Mouse (Mus musculus): ENCODE results near the gene Otulin. TPM values are rescaled to one million over a fixed set of nuclear protein-coding genes. Genes with fewer than 3 reads are reported as not detected.

Otulin gene
- polyA plus RNA-seq, 1 experiment, result not detected

DNA sequence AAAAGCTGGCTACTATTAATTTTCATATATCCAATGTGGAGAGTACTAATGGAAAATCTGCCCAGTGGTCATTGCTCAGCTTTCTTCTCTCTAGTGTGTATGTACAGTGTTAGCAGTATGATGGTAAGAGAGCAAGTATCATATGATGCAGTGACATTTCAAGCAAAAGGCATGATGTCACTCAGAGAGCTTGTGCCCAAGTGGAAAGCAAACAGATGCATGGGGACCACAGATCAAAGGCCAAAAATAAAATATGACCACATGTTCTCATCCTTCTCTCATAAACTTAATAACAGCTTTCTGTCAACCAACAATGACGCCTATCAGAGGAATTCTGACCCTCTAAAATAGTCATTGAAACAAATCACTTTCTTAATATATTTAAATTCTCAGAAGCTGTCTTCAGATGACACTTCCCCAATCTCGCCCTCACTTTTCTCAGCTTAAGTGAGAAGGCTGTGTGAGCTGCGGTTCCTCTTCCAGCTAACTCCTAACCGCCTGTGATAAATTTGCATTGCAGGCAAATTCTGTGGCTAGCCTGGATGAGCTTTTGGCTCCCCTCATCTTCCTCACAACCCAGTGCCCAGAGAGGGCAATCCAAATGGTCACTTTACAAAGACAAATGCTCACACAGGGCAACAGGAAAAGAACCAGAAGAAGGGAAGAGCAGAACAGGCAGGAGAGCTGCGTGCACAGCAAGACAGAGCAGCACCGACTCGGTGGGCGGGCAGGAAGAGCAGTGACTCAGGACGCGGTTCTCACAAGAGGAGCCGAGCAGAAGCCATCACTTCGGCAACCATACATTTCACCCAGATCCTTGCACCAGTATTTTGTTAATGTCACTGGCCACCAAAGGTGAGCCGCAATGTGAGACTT, 5.2 kb downstream of the Otulin start:
- Histone ChIP-seq H3K4me1 (ENCODE audit: control insufficient read depth, insufficient read depth, low read length) (peaks cover 21% of the 10 kb centered on the region), H3K27ac (ENCODE audit: insufficient read depth, low read depth, low read length) (no peak overlapping the region), H3K4me3 (ENCODE audit: insufficient read depth, low read depth, low read length) (no peak overlapping the region)
- 67% methylated on average over 13 of the region's 13 CpGs for WGBS
- TF ChIP-seq POLR2A (IDR thresholded peaks at IDR 0.05; ENCODE audit: insufficient read depth, low read depth, low read length), result no peak

DNA sequence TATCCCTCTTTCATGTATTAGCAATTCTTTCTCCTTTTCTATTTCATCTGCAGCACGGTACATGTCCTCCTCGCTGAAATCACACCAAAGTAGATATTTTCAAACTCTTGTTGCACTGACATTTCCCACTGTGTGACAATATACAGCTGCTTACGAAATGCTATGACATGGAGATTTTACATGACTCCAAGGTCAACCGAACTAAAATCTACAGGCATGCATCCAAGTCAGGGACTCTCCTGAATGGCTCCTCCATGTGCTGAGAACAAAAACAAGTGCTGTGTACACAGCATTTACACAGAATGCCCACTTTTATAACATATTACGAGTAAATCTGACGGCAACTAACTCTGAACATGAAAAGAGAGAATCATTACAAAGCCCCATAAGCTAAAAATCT, 7.2 kb downstream of the Otulin start:
- Histone ChIP-seq H3K4me3 (ENCODE audit: insufficient read depth, low read depth, low read length) (no peak overlapping the region), H3K4me1 (ENCODE audit: control insufficient read depth, insufficient read depth, low read length) (peaks cover 20% of the 10 kb centered on the region), H3K27ac (ENCODE audit: insufficient read depth, low read depth, low read length) (no peak overlapping the region)
- TF ChIP-seq CTCF (IDR thresholded peaks at IDR 0.05; ENCODE audit: insufficient read depth, low read depth, low read length) (no peak), POLR2A (IDR thresholded peaks at IDR 0.05; ENCODE audit: insufficient read depth, low read depth, low read length) (no peak)
- 90% methylated on average over 6 of the region's 6 CpGs for WGBS

DNA sequence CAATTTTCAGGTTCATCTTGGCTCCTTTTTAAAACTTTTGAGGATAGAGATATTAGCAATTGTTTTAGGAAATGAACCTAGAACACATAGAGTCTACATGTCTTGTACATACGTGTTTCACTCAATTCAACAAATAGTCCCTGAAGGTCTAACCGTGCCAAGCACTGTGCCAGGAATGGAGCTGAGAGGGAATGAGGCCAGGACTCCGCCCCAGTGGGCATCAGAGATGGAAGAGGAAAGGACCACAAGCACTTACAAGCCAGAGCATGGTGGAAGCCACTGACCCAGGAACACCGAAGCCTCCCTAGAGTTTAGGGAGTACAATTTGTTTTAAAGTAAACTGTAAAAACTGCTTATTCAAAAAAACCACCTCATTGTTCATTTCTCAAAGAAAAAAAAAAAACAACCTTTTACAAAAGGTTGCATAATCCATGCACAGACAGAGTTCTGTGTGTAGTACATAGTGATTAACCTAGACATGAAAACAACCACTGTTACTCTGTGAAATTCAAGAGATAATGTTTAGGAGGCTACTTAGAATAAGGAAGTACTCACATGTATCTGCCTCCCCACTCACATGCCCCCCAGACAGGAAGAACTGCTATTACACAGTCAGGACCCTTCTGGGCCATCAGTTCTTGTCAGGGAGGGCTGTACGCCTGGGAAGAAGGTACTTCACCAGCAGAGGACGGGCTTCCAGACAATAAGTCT, 9.9 kb downstream of the Otulin start:
- WGBS, result 53% methylated on average over 6 of the region's 6 CpGs
- TF ChIP-seq POLR2A (IDR thresholded peaks at IDR 0.05; ENCODE audit: insufficient read depth, low read depth, low read length) (no peak), CTCF (IDR thresholded peaks at IDR 0.05; ENCODE audit: insufficient read depth, low read depth, low read length) (no peak)

DNA sequence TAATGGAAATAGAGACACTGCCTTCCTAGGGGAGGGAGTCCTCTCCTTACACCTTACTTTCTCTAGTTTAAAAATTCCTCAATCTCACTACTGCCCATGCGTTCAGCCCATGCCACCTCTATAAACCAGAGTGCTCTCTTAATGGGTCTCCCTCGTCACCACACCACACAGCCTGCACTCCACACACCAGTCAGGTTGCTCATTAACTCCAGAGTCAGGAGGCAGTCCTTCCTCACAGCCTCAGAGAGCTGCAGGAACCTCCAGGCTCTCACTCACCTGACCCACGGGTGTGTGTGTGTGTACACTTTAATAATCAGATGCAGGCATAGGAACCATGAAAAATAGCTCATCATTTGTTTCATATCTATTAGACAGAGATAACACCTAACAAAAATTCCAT, 10.8 kb downstream of the Otulin start:
- H3K27ac ChIP-seq (ENCODE audit: insufficient read depth, low read depth, low read length), result no peak overlapping the region
- H3K4me1 ChIP-seq (ENCODE audit: control insufficient read depth, insufficient read depth, low read length), result peaks cover 11% of the 10 kb centered on the region
- H3K4me3 ChIP-seq (ENCODE audit: insufficient read depth, low read depth, low read length), result no peak overlapping the region
- 80% methylated on average over 3 of the region's 3 CpGs for WGBS
- TF ChIP-seq CTCF (IDR thresholded peaks at IDR 0.05; ENCODE audit: insufficient read depth, low read depth, low read length), result no peak
- TF ChIP-seq POLR2A (IDR thresholded peaks at IDR 0.05; ENCODE audit: insufficient read depth, low read depth, low read length), result no peak

More for the DNA sequence above, 9.9 kb downstream of the Otulin start:
- peaks cover 14% of the 10 kb centered on the region for H3K4me1 ChIP-seq (ENCODE audit: control insufficient read depth, insufficient read depth, low read length)
- 0 out of 2 replicates have a peak overlapping the region, but pooled peaks have one; percentile 20 for H3K27ac ChIP-seq (ENCODE audit: insufficient read depth, low read depth, low read length)
- H3K4me3 ChIP-seq (ENCODE audit: insufficient read depth, low read depth, low read length), result no peak overlapping the region

DNA sequence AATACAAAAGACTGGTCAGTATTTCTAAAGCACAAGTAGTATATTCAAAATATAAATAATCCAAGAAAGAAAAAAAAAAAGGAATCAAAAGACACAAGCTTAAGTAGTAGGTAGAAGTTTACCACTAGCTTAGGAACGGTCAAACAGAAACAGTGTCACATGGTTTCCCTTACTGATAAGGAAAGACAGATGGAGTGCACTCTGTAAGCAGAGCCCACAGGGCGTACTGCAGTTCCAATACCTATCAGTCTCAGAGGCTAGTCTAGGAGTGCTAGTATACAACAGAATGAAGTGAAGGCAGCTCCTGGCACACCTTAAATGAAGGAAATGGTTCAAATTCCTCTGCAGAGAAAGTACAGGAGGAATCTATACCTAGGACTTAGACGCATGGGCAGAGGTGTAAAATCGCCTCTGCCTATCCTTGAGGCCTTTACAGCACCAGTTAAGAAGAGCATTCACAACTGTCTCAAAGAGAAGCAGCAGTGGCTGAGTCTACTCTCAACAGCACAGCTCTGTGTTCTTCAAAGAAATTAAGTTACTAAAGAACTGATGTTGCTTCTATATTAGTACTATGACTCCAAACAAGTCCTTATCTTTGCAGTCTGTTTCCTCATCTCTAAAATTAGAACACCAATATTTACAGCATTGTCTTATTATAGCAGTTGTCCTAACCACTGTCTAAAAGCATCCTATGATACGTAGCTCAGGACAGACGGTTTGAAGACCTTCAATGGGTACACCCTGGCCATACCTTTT, 11.5 kb downstream of the Otulin start:
- WGBS, result 77% methylated on average over 6 of the region's 6 CpGs
- Histone ChIP-seq H3K4me3 (ENCODE audit: insufficient read depth, low read depth, low read length) (no peak overlapping the region), H3K27ac (ENCODE audit: insufficient read depth, low read depth, low read length) (no peak overlapping the region), H3K4me1 (ENCODE audit: control insufficient read depth, insufficient read depth, low read length) (peaks cover 11% of the 10 kb centered on the region)
- TF ChIP-seq CTCF (IDR thresholded peaks at IDR 0.05; ENCODE audit: insufficient read depth, low read depth, low read length), result no peak
- TF ChIP-seq POLR2A (IDR thresholded peaks at IDR 0.05; ENCODE audit: insufficient read depth, low read depth, low read length), result no peak

DNA sequence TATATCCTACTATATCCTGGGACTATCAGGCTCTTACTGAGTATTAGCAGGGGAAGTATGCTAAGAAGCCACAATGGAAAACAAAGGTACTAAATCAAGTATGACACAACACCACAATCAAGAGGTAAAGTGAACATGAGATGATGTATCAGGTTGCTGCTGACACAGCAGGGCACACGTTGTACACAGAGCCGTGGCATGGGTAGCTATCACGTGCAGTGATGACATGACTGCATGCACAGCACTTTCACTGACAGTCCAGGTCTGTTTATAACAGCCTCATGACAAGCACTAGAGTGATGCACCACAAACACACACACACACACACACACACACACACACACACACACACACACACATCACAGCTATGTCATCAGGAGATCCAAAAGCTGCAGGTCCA, 13.3 kb downstream of the Otulin start:
- no peak overlapping the region for H3K27ac ChIP-seq (ENCODE audit: insufficient read depth, low read depth, low read length)
- TF ChIP-seq CTCF (IDR thresholded peaks at IDR 0.05; ENCODE audit: insufficient read depth, low read depth, low read length) (no peak), POLR2A (IDR thresholded peaks at IDR 0.05; ENCODE audit: insufficient read depth, low read depth, low read length) (no peak)
- peaks cover 11% of the 10 kb centered on the region for H3K4me1 ChIP-seq (ENCODE audit: control insufficient read depth, insufficient read depth, low read length)
- 84% methylated on average over 3 of the region's 3 CpGs for WGBS
- no peak overlapping the region for H3K4me3 ChIP-seq (ENCODE audit: insufficient read depth, low read depth, low read length)

DNA sequence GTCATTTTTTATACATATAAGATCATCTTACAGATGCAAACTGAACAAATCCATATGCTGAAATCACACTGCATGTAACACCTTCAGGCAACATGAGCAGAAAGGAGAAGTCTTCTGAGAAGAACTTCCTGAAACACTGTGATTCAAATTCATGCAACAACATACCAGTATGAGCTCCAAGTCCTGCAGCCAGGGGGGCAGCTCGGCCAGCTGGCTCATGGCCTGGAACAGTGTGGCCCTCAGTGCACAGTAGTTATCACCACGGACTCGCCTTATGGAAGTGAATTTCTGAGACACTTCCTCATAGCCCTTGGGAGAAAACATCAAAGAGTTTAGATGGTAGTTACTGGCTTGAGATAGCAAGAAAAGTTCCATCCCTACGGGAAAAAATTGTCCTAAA, 14.3 kb downstream of the Otulin start:
- no peak for TF ChIP-seq CTCF (IDR thresholded peaks at IDR 0.05; ENCODE audit: insufficient read depth, low read depth, low read length)
- no peak for TF ChIP-seq POLR2A (IDR thresholded peaks at IDR 0.05; ENCODE audit: insufficient read depth, low read depth, low read length)
- peaks cover 9% of the 10 kb centered on the region for H3K4me1 ChIP-seq (ENCODE audit: control insufficient read depth, insufficient read depth, low read length)
- H3K27ac ChIP-seq (ENCODE audit: insufficient read depth, low read depth, low read length), result no peak overlapping the region
- H3K4me3 ChIP-seq (ENCODE audit: insufficient read depth, low read depth, low read length), result no peak overlapping the region
- WGBS, result 47% methylated on average over 4 of the region's 4 CpGs

DNA sequence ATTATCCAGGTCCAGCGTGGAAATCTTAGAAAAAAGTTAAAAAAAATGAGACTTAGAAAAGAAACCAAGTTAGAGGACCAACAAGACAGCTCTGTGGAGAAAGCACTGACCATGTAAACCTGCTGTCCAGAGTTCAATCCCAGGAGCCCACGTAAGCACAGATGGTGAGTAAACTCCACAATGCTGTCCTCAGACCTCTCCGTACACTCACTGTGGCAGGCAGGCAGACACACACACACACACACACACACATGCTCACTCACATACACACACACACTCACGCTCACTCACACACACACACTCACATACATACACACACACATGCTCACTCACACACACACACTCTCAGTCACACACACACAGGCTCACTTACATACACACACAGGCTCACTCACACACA, 17.2 kb downstream of the Otulin start:
- TF ChIP-seq POLR2A (IDR thresholded peaks at IDR 0.05; ENCODE audit: insufficient read depth, low read depth, low read length), result no peak
- no peak for TF ChIP-seq CTCF (IDR thresholded peaks at IDR 0.05; ENCODE audit: insufficient read depth, low read depth, low read length)
- H3K4me3 ChIP-seq (ENCODE audit: insufficient read depth, low read depth, low read length), result no peak overlapping the region
- no peak overlapping the region for H3K27ac ChIP-seq (ENCODE audit: insufficient read depth, low read depth, low read length)
- 92% methylated on average over 4 of the region's 4 CpGs for whole genome bisulfite sequencing
- H3K4me1 ChIP-seq (ENCODE audit: control insufficient read depth, insufficient read depth, low read length), result no peaks in the 10 kb centered on the region; the same call in 1 of the 2 replicates
